Mouse (Mus musculus) cerebellum, postnatal 10 days (tissue): ENCODE measurements around the gene Tmem143.
"Not testable (repeated sequence)": the region's sequence is repeated elsewhere in the genome, so short reads cannot be mapped to it uniquely, and the experiment has no call there.

Experiments used
- DNase-seq, 2 experiments: peaks; one replicate each; pipeline ENCODE4 v3.0.0; 2021; ENCODE audit warnings: mixed read lengths in 2 of 2

Tmem143 gene

DNA sequence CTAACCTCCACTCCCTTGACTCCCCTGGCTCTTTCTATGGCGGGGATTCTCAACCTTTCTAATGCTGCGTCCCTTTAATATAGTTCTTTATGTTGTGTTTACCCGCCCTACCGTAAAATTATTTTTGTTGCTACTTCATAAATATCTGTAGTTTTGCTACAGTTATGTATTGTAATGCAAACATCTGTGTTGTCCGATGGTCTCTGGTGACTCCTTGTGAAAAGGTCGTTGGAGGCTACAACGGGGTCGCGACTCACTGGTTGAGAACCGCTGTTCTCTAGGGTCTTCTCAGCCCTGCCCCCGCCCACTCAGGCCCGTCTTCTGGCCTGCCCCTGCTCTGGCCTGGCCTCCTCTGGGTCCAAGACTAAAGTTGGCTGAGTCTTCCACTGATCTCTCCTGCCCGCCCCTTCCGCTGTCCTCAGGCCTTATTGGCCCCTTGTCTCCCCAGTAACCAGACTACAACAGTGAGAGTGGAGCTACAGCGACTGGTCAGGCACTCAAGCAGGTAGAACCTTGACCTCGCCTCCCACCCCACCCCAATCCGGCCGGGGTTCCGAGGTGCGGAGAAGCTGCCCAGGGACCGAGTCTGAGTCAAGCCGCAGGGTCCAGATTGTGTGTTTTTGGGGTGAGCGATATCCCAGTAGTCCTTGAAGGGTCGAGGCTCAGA, 27.2 kb downstream of the Tmem143 start, which contains the start of gene Ccdc114:
TSS of gene Ccdc114 (plus strand) at position 311 of the 667 bp plus-strand sequence.
- peak; percentile 67 to 68 for DNase-seq

DNA sequence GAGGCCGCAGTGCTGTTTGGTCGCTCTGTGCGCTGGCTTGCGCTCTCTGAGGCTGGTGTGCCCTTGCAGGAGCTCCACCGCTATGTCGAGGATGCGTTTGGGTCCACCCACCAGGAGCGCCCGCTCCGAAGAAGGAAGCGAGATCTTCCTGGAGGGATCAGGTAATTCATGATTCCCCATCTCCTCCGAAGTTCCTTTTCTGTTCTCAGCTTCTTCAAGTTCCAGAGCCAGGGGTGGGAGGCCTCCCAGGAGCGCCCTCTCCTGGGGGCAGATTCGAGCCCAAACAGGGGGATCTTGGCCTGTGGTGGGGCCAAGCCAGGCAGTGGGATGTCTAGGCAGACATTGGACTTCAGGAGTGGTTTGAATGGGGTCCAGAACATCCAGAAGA, 27.7 kb downstream of the Tmem143 start:
- peak in 1 of 2 experiments; percentile 30 for DNase-seq

DNA sequence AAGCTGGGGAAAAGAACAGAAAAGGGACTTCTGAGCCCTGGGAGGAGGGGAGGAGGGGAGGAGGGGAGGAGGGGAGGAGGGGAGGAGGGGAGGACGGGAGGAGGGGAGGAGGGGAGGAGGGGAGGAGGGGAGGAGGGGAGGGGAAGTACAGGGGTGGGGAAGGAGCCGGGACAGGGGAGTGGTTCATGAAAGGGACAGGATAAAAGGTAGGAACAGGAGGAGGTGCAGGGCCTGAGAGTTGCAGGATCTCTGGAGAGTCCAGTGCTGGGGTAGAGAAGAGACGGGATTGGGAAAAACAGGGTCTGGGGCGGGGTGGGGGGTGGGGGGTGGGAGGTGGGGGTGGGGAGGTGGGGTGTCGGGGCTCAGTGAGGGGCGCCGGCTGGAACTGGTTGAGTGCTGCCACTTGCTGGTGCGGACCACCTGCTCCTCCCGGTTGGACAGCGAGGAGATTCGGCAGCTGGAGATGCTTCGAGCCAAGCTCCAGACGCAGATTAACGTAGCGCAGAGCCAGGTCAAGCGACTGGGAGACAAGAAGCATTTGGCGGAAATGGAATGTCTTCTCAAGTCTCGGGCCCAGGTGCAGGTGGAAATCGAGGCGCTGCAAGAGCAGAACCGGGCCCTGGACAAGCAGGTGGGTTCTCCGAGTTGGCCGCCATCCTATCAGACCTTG, 32.0 kb downstream of the Tmem143 start:
- peak; percentile 63 to 69 for DNase-seq

DNA sequence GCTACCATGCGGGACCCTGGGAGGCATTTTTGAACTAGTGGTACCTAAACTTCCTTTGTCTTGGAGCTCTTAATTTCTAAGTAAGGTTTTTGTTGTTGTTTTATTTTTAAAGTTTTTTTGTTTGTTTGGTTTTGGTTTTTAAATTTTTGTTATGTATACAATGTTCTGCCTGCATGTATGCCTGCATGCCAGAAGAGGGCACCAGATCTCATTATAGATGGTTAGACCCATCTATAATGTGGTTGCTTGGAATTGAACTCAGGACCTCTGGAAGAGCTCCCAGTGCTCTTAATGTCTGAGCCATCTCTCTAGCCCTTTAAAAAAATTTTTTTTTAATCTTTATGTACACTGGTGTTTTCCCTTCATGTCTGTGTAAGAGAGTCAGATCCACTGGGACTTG, 32.9 kb downstream of the Tmem143 start:
- no peak for DNase-seq

DNA sequence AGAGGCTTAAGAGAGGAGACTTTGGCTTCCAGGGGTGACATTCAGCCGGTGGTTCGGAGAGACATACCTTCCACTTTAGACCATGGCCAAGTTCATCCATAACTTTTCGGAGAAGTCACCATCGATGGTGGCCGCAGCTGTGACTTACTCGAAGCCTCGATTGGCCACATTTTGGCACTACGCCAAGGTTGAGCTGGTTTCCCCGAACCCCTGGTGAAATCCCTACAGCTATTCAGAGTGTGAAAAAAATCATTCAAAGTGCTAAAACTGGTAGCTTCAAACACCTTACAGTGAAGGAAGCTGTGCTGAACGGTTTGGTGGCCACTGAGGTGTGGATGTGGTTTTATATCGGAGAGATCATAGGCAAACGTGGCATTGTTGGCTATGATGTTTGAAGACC, 37.0 kb downstream of the Tmem143 start:
- not testable (repeated sequence) for DNase-seq

DNA sequence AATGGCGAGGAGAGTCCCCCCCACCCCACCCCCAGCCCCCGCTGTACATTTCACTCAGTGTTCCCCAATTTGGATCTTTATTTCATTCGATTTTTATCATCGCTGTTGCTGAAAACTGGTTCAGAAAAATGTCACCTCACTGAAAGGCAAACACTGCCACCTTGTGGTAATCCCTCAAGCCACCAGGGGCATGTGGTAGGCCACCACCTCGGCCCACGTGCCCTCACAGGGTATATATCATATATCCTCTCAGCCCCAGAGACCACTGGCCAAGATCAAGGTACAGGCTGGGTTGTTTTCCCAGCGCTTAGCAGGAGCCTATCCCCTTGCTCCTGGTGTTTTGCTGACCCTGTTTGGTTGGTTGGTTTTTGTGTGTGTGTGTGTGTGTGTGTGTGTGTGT, 38.4 kb downstream of the Tmem143 start:
- DNase-seq = peak; percentile 82 to 88

DNA sequence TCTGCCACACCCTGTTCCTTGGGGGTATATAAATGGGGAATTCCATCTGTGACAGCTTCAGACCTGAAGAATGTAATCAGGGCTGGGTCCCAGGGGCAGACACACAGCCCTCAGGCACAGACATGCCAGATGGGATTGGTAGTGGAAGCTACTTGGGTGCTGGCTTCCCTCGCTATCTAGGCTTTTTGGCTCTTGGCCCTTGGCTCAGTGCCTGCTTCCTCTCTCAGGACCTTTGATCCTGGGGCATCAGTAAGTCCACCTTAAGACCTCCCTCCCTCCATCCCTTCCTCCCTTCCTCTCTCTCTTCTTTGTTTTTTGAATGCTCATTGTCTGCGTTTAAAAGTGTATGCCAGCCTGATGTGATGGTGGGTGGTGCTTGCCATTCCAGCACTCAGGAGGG, 43.1 kb downstream of the Tmem143 start:
- peak in 1 of 2 experiments; percentile 22 for DNase-seq

DNA sequence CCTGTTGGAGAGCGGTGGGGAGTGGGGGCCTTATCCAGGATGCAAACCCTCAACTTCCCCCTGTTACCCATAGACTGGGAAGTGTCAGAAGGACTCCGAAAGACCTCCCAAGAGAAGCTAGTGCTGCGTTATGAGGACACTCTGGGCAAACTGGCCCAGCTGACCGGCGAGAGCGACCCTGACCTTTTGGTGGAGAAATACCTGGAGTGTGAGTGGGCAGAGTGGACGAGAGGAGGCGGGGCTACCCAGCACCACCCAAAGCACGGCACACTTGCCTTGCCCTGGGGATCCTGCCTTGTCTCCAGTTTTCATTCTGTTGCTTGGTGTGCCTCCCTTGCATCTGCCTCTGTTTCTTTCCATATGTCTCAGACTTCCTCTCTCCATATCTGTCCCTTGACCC, 45.2 kb downstream of the Tmem143 start:
- DNase-seq = no peak

DNA sequence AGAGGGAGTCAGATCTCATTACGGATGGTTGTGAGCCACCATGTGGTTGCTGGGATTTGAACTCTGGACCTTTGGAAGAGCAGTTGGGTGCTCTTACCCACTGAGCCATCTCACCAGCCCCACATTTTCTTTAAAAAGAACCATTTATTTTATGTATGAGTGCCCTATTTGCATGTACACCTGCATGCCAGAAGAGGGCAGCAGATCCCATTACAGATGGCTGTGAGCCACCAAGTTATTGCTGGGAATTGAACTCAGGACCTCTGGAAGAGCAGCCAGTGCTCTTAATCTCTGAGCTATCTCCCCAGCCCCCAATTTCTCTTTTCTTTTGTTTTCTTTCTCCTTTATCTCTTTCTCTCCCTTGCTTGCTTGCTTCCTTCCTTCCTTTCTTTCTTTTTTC, 46.5 kb downstream of the Tmem143 start:
- DNase-seq = peak in 1 of 2 experiments; percentile 28

DNA sequence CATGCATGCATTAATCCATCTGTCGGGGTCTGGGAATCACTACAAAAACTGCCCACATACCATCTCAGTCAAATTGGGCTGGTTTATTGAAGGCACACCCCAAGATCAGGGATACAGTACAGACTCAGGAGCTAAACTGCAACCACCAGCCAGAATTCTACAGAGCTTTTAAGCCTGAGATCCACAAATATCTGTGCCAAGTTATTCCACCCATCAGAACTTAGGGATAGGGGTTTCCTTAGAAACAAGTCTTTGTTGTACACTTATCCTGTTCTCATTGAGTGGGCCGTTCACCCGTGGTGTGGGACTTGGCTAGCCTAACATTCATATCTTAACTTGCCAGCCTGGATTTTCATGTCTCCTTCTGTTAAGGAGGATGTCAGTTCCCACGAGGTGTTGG, 52.3 kb downstream of the Tmem143 start:
- no peak for DNase-seq

DNA sequence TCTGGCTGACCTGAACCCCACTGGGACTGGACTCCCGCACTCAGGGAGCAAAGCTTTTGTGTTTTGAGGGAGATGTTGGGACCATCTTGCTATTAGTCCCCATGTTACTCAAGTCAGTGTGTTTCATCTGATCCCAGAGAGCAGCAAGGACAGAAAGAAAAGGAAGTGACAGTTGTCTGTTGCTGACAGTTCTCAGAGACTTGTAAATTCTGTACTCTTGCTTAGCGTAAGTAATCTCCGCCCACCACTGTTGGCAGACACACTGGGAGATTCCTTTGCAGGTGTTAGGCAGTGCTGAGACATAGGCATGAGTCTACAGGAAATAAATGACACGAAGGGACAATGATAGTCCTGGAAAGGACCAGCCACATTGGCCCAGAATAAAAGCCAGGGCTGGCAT, 59.9 kb downstream of the Tmem143 start:
- DNase-seq = no peak
